15 mouse cellular contexts compared by ENCODE assay signal in the genomic region with DNA sequence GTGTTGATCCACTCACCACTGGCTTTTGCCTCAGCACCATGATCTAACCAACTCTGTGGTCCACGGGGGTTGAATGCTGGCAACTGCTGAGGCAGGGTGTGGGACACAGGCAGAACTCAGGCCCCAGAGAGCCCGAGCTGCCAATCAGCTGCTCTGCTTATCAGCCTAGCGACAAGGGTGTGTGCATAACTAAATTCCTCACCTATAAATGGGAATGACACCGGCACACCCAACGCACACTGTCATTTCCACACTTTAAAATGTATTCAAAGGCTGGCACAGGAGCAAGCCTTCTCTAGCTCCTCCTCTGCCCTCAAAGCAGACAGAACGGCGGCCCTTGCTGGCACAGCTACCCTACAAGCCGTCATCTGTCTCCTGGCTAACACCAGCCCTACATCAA. TPM values are rescaled to one million over a fixed set of nuclear protein-coding genes. Genes with fewer than 3 reads are reported as not detected.
DNase-seq lines count a peak whose midpoint lies in the region; ATAC-seq lines count a peak whose summit lies in the region.
"Had no signal": no experiment of that assay in that cellular context is flagged by ENCODE, and none has a peak within 500 bp of the region (broad histone marks: within the 10 kb centered on the region; RNA-seq: fewer than 3 reads in every experiment).

No protein-coding gene starts in this region.

- no peak overlapping the region for H3K4me3 ChIP-seq in hindbrain, embryonic 13.5 days
- H3K4me3 ChIP-seq in hindbrain, embryonic 12.5 days = no peak overlapping the region
- H3K4me3 ChIP-seq in heart, embryonic 10.5 days = no peak overlapping the region
- H3K4me3 ChIP-seq: limb, embryonic 12.5 days; midbrain, embryonic 12.5 days had no signal

- peak overlapping the region; percentile 12; the same call in 1 of the 2 replicates for H3K27ac ChIP-seq in hindbrain, embryonic 13.5 days
- no peak overlapping the region for H3K27ac ChIP-seq in hindbrain, embryonic 12.5 days
- H3K27ac ChIP-seq in heart, embryonic 10.5 days = 0 out of 2 replicates have a peak overlapping the region, but pooled peaks have one; percentile 13
- H3K27ac ChIP-seq: limb, embryonic 12.5 days; midbrain, embryonic 12.5 days had no signal

- intact Hi-C loops in heart, postnatal 25 days (cut with DNase I) = no loop called here

- WGBS in hindbrain, embryonic 13.5 days = 78% methylated on average over 8 of the region's 8 CpGs
- WGBS in hindbrain, embryonic 12.5 days = 84% methylated on average over 8 of the region's 8 CpGs
- WGBS in heart, embryonic 10.5 days = 49% methylated on average over 8 of the region's 8 CpGs

- H3K9ac ChIP-seq in hindbrain, embryonic 13.5 days = no peak overlapping the region
- no peak overlapping the region for H3K9ac ChIP-seq in hindbrain, embryonic 12.5 days
- H3K9ac ChIP-seq: limb, embryonic 12.5 days; lung, embryonic 14.5 days; midbrain, embryonic 12.5 days had no signal

- no peaks in the 10 kb centered on the region for H3K36me3 ChIP-seq in hindbrain, embryonic 13.5 days
- no peaks in the 10 kb centered on the region for H3K36me3 ChIP-seq in hindbrain, embryonic 12.5 days
- H3K36me3 ChIP-seq in heart, embryonic 10.5 days = no peaks in the 10 kb centered on the region
- H3K36me3 ChIP-seq: limb, embryonic 12.5 days had no signal

- DNase-seq in brain, adult 2 months (ENCODE audit: low read depth, low spot score) = peak; percentile 27
- no peak for DNase-seq in heart, embryonic 10.5 days (ENCODE audit: low spot score)
- DNase-seq in heart, postnatal 25 days (ENCODE audit: low spot score) = peak; percentile 28
- no peak for DNase-seq in embryo, embryonic 10 days (ENCODE audit: low spot score)
- DNase-seq in left cerebral cortex, adult 8-10 months (ENCODE audit: low spot score in 2 of 2) = no peak
- DNase-seq in natural killer cell, adult 2 months (ENCODE audit: low spot score in 2 of 2) = no peak
- DNase-seq: adrenal gland, postnatal 36 days; kidney, postnatal 14 days; lung, embryonic 14.5 days; thymus, postnatal 25 days had no signal

- no peak overlapping the region for H3K4me2 ChIP-seq in hindbrain, embryonic 13.5 days
- H3K4me2 ChIP-seq in hindbrain, embryonic 12.5 days (replicated peaks) = no peak overlapping the region
- H3K4me2 ChIP-seq: limb, embryonic 12.5 days; lung, embryonic 14.5 days; midbrain, embryonic 12.5 days had no signal

- peaks cover 64% of the 10 kb centered on the region for H3K4me1 ChIP-seq in hindbrain, embryonic 13.5 days (replicated peaks)
- peaks cover 37% of the 10 kb centered on the region for H3K4me1 ChIP-seq in hindbrain, embryonic 12.5 days
- peaks cover 19% of the 10 kb centered on the region for H3K4me1 ChIP-seq in heart, embryonic 10.5 days

- H3K27me3 ChIP-seq in hindbrain, embryonic 13.5 days = 0 out of 2 replicates have a peak, but pooled peaks cover 4% of the 10 kb centered on the region
- peaks cover 8% of the 10 kb centered on the region; the same call in 1 of the 2 replicates for H3K27me3 ChIP-seq in hindbrain, embryonic 12.5 days
- H3K27me3 ChIP-seq in heart, embryonic 10.5 days (ENCODE audit: insufficient read depth, poor library complexity, severe bottlenecking) = peaks cover 65% of the 10 kb centered on the region

- no peaks in the 10 kb centered on the region for H3K9me3 ChIP-seq in hindbrain, embryonic 13.5 days
- H3K9me3 ChIP-seq in hindbrain, embryonic 12.5 days (replicated peaks) = no peaks in the 10 kb centered on the region
- no peaks in the 10 kb centered on the region for H3K9me3 ChIP-seq in heart, embryonic 10.5 days
- H3K9me3 ChIP-seq: limb, embryonic 12.5 days; midbrain, embryonic 12.5 days had no signal

- no peak for ATAC-seq in hindbrain, embryonic 13.5 days (ENCODE audit: low FRiP score)
- no peak for ATAC-seq in hindbrain, embryonic 12.5 days (ENCODE audit: low FRiP score)
- ATAC-seq: inflammation-experienced regulatory T-cells, adult 6 months had no signal

RNA-seq across cellular contexts. Expression of gene Ccdc88c, which starts 46.6 kb away (rescaled TPM):
- polyA plus RNA-seq in hindbrain, embryonic 13.5 days (2015; fragmentation: Nextera tagmentation; extraction: Ambion mirVana) = 12.9 and 13.8 TPM in 2 replicates
- 15.0 and 17.7 TPM in 2 replicates for polyA plus RNA-seq in hindbrain, embryonic 12.5 days (2016; fragmentation: Nextera tagmentation; extraction: Ambion mirVana)
- polyA plus RNA-seq in heart, embryonic 10.5 days (2016; fragmentation: Nextera tagmentation; extraction: Ambion mirVana) = 2.3 and 4.4 TPM in 2 replicates
- 1 to 10 TPM; 5.9 to 6.7 TPM for total RNA-seq in heart, postnatal 25 days (2021)
- 10 to 100 TPM; 28.9 to 31.3 (median 29.3) TPM for total RNA-seq in left cerebral cortex, adult 8-10 months (2022)

Comparison
In these comparisons a context has a peak if more than half of its experiments do, and no peak if none do; other contexts are left out.
1. DNase-seq: peak in brain, adult 2 months (single experiment) and heart, postnatal 25 days (single experiment); none in heart, embryonic 10.5 days (single experiment), embryo, embryonic 10 days (single experiment), left cerebral cortex, adult 8-10 months (0 of 2) and natural killer cell, adult 2 months (0 of 2).